Mouse (Mus musculus) C2C12 (cell line): ENCODE data around the gene Fra10ac1.

ENCODE experiments used
- CTCF ChIP-seq: IDR thresholded peaks from one replicate; pipeline ENCODE4 v1.5.1; 2011; ENCODE audit not compliant: control insufficient read depth, insufficient read depth, insufficient read length
- USF1 ChIP-seq: IDR thresholded peaks from one replicate; pipeline ENCODE4 v1.6.1; 2011; ENCODE audit warnings: low read depth, mild to moderate bottlenecking, control low read depth, moderate library complexity

DNA sequence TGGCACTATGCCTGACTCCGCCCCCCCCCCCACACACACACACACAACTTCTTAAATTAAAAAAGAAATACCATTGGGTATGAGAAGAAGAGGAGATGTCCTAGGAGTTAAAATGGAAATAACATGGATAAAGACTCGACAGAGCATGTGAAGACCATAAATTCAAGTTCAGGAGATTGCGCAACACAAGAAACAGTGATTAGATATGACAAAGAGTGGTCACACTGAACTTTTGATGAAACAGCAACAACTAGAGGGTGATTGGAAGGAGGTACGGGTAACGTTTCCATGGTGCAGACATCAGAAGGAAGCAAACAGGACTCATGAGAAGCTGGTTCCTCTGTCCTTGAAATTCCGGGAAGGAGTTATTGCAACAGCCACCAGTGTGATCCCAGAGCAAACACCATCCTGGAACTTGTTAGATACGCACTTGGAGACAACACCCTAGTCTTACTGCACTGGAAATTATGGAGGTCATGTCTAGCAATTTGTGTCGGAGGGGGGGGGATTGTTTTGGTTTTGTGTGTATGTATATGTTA, 18.4 kb upstream of the Fra10ac1 start:
- TF ChIP-seq CTCF (no peak), USF1 (no peak)
